Mouse (Mus musculus): ENCODE measurements around the gene Recql. TPM values are rescaled to one million over a fixed set of nuclear protein-coding genes. Genes with fewer than 3 reads are reported as not detected.

The Recql gene
- polyA plus RNA-seq, 1 experiment: 11.9 TPM

DNA sequence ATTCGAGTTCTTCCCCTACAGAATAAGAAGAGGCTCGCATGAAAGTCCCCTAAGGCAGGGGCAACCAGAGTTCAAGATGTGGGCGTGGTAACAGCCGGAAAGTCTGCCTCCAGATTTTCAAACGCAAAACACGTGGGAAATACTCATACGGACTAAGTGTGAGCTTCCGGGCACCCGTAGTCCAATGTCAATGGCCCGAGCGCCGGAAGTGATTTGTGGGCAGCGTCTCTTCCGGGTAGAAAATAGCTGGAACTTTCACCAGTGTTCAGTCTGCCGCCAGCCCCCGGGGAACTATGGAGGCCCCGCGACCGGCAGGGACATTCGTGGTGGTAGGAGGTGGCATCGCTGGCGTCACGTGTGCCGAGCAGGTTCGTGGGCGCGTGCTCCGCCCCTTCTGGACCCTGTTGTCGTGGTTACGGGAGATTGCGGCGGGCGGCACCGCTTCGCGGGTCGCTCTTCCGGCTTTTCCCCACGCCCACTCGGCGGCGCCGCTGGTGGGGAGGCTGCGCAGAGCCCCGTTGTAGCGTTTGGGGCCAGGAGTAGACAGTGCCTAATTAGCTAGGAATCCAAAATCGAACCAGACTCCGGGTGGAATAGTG is 41.3 kb downstream of the Recql start, which contains the start of gene Pyroxd1:
TSS of gene Pyroxd1 (plus strand) at position 215 of the 599 bp plus-strand sequence.
- Histone ChIP-seq H3K27ac (replicated peaks; ENCODE audit: low read depth, low read length) (peak within 1 kb of the TSS; percentile 87), H3K4me1 (ENCODE audit: control insufficient read depth, insufficient read depth, insufficient read length, low read length) (0 out of 2 replicates have a peak, but pooled peaks cover 2% of the 10 kb centered on the region), H3K4me3 (ENCODE audit: insufficient read depth, low read depth, low read length) (peak within 1 kb of the TSS; percentile 95)

DNA sequence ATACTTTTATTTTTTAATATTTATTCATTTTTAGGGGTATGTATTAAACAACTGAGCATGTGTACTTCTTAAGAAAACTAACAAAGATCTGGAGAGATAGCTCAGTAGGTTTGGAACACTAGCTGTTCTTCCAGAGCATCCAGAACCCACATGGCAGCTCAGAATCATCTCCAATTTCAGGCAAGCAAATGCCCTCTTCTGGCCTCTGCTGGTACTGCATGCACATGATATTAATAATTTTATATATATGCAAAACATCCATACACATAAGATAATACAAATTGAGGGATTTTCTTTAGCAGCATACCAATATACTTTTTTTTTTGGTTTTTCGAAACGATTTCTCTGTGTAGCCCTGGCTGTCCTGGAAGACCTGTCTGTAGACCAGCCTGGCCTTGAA is 43.3 kb downstream of the Recql start:
- Histone ChIP-seq H3K4me3 (ENCODE audit: insufficient read depth, low read depth, low read length) (no peak overlapping the region), H3K27ac (replicated peaks; ENCODE audit: low read depth, low read length) (no peak overlapping the region), H3K4me1 (ENCODE audit: control insufficient read depth, insufficient read depth, insufficient read length, low read length) (0 out of 2 replicates have a peak, but pooled peaks cover 2% of the 10 kb centered on the region)

DNA sequence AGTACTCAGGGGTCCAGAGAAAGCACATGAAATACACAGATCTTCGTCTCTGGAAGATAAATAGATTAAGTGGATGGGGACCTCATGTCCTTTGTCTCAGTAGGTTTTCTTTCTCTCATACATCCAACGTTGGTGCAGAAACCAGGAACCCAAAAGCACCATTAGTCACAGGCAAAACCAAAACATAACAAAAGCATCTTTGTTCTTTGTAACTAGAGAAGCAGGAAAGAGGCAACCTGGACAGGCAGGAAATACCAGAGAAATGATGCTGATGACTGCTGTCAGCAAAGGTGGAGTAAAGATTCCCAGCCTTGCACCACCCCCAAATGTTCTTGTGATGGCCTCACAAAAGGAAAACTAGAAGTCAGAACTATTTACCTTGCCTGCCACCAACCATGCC is 47.3 kb downstream of the Recql start:
- Histone ChIP-seq H3K27ac (replicated peaks; ENCODE audit: low read depth, low read length) (no peak overlapping the region), H3K4me3 (ENCODE audit: insufficient read depth, low read depth, low read length) (no peak overlapping the region), H3K4me1 (ENCODE audit: control insufficient read depth, insufficient read depth, insufficient read length, low read length) (no peaks in the 10 kb centered on the region)

DNA sequence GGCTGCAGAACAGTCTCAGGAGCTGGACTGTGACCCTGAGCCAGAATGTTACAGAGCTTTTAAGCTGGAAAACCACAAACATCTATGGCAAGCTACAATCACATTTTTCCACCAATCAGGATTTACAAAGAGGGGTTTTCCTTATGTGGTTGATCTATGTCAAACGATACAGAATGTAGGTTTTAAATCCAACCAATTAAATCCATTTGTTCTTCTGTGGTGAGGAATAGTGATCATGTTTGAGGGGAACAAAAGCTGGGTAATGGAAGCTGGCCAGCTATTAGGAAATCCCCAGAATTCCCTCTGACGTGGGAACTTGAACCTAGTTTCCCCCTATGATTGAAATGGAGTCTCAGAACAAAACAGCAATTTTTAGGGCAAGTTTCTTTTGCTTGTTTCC is 47.9 kb downstream of the Recql start:
- no peaks in the 10 kb centered on the region for H3K4me1 ChIP-seq (ENCODE audit: control insufficient read depth, insufficient read depth, insufficient read length, low read length)
- H3K4me3 ChIP-seq (ENCODE audit: insufficient read depth, low read depth, low read length): no peak overlapping the region
- H3K27ac ChIP-seq (replicated peaks; ENCODE audit: low read depth, low read length): no peak overlapping the region

DNA sequence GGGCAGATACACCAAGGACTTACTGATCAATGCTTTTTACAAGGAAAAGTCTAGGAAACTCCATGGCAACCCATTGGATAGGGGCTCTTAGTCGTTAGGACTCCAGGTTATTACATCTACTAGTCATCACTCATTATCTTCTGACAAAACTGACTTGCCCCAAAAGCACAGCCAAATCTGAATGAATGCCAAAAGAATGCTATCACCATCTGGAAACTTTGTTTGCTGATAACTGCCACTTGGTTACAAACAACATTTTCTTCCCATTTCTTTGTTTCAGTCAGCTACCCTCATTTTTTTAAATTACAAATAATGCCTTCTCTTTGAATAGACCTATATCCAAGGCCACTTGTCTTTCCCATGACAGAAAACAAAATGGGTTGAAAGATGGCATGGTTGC is 57.7 kb downstream of the Recql start:
- no peak overlapping the region for H3K27ac ChIP-seq (replicated peaks; ENCODE audit: low read depth, low read length)
- H3K4me3 ChIP-seq (ENCODE audit: insufficient read depth, low read depth, low read length): no peak overlapping the region
- H3K4me1 ChIP-seq (ENCODE audit: control insufficient read depth, insufficient read depth, insufficient read length, low read length): no peaks in the 10 kb centered on the region

DNA sequence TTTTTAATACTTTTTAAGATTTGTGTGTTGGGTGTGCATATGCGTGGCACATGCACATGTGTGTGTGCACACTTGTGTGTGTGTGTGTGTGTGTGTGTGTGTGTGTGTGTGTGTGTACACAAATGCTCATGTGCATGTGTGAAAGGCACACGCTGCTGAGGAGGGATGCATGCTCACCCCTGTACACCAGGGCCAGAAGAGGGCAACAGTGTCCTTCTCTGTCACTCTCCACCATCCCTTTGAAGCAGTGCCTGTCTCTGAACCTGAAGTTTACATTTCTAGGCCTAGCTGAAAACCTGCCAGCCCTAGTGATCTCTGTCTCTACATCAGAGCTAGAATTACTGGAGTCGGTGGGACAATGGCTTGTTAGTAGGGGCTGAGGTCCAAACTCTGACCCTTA is 60.3 kb downstream of the Recql start:
- no peaks in the 10 kb centered on the region for H3K4me1 ChIP-seq (ENCODE audit: control insufficient read depth, insufficient read depth, insufficient read length, low read length)
- H3K4me3 ChIP-seq (ENCODE audit: insufficient read depth, low read depth, low read length): no peak overlapping the region
- H3K27ac ChIP-seq (replicated peaks; ENCODE audit: low read depth, low read length): no peak overlapping the region

DNA sequence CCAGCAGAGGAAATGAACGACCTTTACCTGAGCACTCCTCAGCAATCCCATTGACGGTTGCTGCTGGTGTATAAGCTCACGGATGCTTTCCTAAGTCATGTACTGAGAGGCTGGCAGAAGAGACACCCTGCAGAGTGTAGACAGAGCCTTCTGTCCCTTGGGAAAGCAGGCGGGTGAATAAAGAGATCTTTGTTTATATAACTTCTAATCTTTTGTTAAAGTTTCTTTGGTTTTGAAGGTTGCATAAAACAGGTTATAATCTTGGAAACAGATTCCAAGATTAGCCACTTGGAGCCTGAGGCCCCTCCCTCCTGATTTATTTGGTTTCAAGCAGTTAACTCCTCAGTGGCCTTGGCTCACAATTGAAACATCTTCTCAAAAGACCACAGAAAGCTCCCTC is 64.0 kb downstream of the Recql start, which contains the start of gene Slco1a5:
TSS of gene Slco1a5 (minus strand) at position 101 of the 400 bp plus-strand sequence.
- H3K27ac ChIP-seq (replicated peaks; ENCODE audit: low read depth, low read length): no peak within 1 kb of the TSS
- no peaks in the 10 kb centered on the region for H3K4me1 ChIP-seq (ENCODE audit: control insufficient read depth, insufficient read depth, insufficient read length, low read length)
- no peak within 1 kb of the TSS for H3K4me3 ChIP-seq (ENCODE audit: insufficient read depth, low read depth, low read length)

DNA sequence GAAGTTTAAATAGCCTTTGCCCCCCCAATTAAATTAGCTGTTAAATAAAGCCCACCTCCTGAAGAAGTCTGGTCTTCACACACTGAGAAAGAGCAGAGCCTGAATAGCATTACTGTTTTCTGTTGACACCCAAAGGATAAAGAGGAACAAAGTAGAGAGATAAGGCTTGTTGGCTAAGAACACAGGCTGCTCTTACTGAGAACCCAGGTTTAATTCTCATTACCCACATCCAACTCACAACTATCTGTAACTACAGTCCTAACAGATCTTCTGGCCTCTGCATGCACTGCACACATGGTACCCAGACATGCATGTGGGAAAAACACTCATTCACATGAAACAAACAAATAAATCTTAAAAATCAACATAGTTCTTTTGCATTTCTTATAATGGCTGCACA is 69.8 kb downstream of the Recql start:
- no peak overlapping the region for H3K4me3 ChIP-seq (ENCODE audit: insufficient read depth, low read depth, low read length)
- H3K27ac ChIP-seq (replicated peaks; ENCODE audit: low read depth, low read length): no peak overlapping the region
- H3K4me1 ChIP-seq (ENCODE audit: control insufficient read depth, insufficient read depth, insufficient read length, low read length): no peaks in the 10 kb centered on the region

DNA sequence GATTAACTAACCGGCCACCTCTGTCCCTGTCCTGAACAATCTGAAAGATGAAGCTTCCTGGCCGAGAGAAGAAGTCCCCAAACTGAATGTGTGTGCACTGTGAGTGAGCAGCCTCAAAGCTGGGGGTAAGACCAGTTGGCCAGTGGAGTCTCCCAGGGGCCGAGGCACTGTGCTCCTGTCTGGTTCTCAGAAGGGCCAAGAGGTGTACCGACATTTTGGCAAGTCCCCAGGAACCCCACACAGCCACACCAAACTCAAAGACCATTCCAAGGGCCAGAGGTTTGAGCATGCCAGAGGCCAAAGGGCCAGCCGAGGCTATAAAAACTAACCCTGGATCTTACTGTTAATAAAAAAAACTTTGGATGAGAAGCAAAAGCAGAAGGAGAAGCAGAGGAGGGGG is 72.6 kb downstream of the Recql start:
- Histone ChIP-seq H3K4me1 (ENCODE audit: control insufficient read depth, insufficient read depth, insufficient read length, low read length) (no peaks in the 10 kb centered on the region), H3K27ac (replicated peaks; ENCODE audit: low read depth, low read length) (no peak overlapping the region), H3K4me3 (ENCODE audit: insufficient read depth, low read depth, low read length) (no peak overlapping the region)

DNA sequence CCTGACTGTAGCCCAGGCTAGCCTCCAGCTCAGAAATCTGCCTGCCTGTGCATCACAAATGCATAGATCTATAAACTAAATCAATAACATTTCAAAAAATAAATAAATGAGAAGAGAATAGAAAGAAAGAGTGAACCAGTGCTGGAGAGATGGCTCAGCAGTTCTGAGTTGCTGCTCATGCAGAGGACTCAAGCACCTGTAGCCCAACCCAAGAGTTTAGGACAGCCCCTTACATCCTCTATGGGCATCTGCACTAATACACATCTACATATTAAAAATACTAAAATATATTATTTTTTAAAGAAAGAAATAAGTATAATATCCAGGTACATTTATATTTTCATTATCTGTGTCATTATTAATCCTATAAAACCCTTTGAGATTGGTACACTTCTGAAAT is 81.8 kb downstream of the Recql start:
- Histone ChIP-seq H3K27ac (replicated peaks; ENCODE audit: low read depth, low read length) (no peak overlapping the region), H3K4me1 (ENCODE audit: control insufficient read depth, insufficient read depth, insufficient read length, low read length) (no peaks in the 10 kb centered on the region), H3K4me3 (ENCODE audit: insufficient read depth, low read depth, low read length) (no peak overlapping the region)

Other genes with a start within 250 kb of the Recql start
- not detected in 2 replicates for gene Slco1a6, start 178.6 kb downstream of the Recql start, polyA plus RNA-seq (2012; ENCODE audit: insufficient read depth, insufficient read length, missing spikeins)
- gene Iapp, start 88.7 kb downstream of the Recql start, polyA plus RNA-seq (2012; ENCODE audit: insufficient read depth, insufficient read length, missing spikeins): not detected in 2 replicates
- gene Slco1a5, start 64.1 kb downstream of the Recql start, polyA plus RNA-seq (2012; ENCODE audit: insufficient read depth, insufficient read length, missing spikeins): not detected in 2 replicates
- gene Pyroxd1, start 41.4 kb downstream of the Recql start, polyA plus RNA-seq (2012; ENCODE audit: insufficient read depth, insufficient read length, missing spikeins): 4.9 and 6.6 TPM in 2 replicates
- 19.0 and 22.6 TPM in 2 replicates for gene Golt1b, start 134 bp upstream of the Recql start, polyA plus RNA-seq (2012; ENCODE audit: insufficient read depth, insufficient read length, missing spikeins)
- gene Spx, start 26.4 kb upstream of the Recql start, polyA plus RNA-seq (2012; ENCODE audit: insufficient read depth, insufficient read length, missing spikeins): not detected in 2 replicates
- 111 and 151 TPM in 2 replicates for gene Gys2, start 86.0 kb upstream of the Recql start, polyA plus RNA-seq (2012; ENCODE audit: insufficient read depth, insufficient read length, missing spikeins)
- gene Ldhb, start 120.9 kb upstream of the Recql start, polyA plus RNA-seq (2012; ENCODE audit: insufficient read depth, insufficient read length, missing spikeins): 1,125 and 1,392 TPM in 2 replicates
- gene Kcnj8, start 184.5 kb upstream of the Recql start, polyA plus RNA-seq (2012; ENCODE audit: insufficient read depth, insufficient read length, missing spikeins): 11.2 and 17.3 TPM in 2 replicates

Data from brown adipose tissue, adult 24 weeks (tissue).